Mouse (Mus musculus): ENCODE results near the gene Tmem39a. TPM values are rescaled to one million over a fixed set of nuclear protein-coding genes. Genes with fewer than 3 reads are reported as not detected.
A peak's percentile ranks its signal among the peaks of the same experiment; 100 is the strongest.

Tmem39a gene
- total RNA-seq (2021), result 10 to 100 TPM; 26.5 to 30.7 TPM

DNA sequence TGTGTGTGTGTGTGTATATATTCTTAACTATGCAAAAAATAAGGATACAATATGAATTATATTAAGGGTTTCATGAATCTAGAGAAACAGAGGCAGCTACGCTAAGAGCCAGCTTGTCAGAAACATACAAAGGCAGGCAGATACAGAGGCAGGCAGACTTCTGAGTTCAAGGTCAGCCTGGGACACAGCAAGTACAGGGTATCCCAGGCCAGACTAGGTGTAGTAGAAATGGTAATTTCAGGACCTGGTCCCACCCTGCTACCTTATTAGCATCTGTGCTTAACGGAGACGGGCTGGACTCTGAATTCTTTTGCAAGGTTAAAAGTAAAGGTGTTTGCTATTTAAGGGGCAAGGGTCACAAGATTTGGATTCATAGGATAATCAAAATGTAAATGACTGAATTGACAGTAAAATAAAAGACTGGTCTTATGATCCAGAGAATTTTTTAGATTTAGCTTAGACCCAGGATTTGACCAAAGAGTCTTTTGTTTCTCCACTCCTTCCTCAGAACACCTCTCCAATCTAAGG is at the start of gene Tmem39a:
Tmem39a (plus strand) TSS at position 478 of the 528 bp plus-strand sequence.
- DNase-seq, result no peak

DNA sequence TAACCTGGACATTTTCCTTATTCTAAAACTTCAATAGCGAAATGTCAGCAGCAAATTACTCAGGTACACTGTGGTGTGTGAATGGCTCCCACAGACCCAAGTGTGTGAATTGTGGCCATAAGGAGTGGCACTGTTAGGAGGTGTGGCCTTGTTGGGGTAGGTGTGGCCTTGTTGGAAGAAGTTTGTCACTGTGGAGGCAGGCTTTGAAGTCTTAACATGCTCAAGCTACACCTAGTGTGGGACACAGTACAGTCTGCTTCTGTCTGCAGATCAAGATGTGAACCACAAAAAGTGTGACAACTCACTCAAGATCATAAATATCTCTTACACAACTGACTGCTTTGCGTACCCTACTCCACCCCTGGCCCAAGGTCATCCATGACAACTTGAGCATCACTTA is 47.7 kb upstream of the Tmem39a start:
- DNase-seq, result no peak

DNA sequence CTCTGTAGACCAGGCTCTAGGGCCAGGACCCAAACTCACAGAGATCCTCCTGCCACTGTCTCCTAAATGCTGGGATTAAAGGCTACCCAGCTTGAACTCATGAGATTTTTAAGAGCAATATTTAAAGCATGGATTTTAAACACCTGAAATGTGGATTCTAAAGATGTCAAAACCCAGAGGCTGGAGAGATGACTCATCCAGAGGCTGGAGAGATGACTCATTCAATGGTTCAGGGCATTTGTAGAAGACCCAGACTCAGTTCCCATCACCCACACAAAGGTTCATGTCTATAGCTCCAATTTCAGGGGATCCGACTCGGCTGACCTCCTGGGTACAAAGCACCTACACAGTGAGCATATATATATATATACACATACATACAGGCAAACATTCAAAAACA is 39.4 kb upstream of the Tmem39a start:
- no peak for DNase-seq

DNA sequence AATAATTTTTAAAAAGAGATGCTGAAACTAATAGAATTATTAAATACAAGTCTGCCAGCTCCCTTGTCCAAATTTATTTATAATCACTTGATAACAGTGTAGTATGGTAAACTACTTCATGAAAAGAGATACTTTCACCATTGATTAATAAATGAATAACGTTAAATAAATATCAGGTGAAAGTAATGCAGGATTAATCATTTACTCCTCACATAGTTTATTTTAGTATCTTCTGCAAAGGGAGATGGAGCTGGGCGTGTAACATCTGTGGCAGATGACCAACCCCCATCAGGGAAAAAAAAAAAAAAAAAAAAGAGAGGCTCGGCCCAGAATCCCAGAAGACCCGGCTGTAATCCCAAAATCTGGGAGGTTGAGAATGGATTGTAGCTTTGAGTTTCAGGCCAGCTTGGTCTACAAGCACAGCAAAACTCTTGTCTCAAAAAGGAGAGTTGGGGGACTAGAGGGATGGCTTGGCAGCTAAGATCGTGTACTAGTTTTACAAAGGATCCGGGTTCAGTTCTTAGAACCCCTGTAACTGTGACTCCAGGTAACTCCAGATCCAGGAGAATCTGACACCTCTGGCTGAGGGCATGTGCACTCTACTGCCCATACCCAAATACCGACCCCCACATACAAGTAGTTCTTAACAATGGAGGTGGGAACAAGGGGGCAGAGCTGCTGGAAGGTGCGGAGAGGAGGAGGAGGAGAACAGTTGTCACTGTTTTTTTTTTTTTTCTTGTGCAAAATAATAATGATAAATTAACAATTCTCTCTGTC is 37.1 kb upstream of the Tmem39a start:
- no peak for DNase-seq

DNA sequence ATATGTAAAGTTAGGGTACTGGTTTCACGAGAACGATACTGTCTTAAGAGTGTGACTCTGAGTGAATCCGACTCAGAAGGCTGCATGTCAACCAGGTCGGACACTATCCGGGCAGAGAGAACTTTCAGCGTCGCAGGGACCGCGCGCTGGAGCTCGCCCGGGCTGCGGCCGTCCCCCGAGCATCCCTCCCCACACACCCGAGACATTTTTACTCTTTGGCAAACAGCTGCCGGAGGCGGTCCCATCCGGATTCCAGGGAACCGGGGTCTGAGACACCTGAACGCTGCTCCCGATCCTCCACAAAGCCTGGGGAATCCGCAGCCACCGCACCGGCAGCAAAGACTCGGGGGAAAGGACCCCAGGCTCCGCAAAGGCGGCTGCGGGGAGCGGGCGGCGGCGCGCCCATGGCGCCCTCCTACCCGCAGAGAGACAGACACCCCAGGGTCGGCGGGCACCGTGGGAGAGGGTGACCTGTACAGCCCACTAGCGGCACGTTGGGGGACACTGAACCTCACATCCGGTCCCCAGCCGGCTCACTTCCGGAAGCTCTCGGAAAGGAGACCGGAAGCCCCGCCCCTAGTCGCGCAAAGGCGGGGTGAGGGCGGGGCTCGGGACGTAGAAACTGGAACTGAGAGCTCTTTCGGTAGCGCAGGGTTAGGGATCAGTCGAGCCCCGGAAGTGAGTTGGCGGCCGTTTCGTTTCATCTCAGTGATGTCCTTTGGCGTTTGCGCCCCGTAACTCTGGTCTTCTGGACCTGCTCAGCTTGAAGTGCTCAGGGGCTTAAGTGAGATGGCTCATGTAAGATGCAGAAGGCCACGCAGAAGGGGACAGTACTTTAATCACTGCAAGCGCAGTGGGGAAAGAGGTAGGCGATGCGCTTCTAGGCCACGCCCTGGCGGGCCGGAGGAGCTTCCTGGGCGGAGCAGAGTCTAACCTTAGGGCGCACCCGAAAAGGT is 36.1 kb upstream of the Tmem39a start, which contains the start of gene Timmdc1:
Timmdc1 (minus strand) TSS at position 535 of the 956 bp plus-strand sequence.
- peak; percentile 94 to 97 for DNase-seq

DNA sequence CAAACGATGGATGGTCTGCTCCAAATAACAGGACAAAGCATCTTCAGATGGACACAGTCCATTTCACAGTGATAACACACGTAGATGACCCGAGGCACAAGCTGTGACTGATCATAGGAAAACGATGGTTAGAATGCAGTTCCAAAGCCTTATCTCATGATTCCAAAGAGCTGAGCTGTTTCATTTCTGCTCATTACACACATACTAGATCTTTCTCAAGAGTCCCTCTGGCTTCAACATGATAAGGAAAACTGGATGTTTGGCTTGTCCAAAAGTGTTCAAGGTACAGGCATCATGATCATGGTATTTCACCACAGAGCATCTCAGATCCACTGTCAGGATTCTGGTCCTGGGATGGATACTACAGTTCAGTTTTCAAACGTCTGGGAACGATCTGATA is 32.2 kb upstream of the Tmem39a start:
- DNase-seq, result no peak

DNA sequence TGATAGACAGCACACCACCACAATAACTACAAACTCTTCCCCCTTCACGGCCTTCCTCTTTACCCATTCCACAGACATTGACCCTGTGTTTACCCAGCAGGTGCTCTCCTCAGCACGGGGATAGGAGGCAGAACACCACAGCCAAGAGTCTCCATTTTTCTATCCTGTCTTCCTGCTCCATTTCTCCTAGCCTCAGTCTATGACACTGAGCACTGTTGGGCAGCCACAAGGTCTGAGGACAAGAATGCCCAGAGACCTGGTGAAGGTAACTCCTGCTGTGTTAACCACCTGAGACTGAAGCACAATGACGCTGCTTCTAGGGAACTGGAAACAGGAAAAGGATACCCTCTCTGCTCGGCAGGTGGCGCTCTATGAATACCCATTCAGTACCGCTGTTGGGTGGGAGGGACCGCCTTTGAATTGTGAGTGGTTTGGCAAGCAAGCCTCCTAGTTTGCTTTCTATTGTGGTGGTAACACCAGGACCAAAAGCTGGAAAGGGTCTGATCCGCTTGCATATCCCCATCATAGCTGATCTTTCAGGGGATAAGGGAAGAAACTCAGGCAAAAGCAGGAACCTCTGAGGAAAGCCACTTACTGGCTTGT is 21.9 kb upstream of the Tmem39a start:
- peak; percentile 70 to 74 for DNase-seq

DNA sequence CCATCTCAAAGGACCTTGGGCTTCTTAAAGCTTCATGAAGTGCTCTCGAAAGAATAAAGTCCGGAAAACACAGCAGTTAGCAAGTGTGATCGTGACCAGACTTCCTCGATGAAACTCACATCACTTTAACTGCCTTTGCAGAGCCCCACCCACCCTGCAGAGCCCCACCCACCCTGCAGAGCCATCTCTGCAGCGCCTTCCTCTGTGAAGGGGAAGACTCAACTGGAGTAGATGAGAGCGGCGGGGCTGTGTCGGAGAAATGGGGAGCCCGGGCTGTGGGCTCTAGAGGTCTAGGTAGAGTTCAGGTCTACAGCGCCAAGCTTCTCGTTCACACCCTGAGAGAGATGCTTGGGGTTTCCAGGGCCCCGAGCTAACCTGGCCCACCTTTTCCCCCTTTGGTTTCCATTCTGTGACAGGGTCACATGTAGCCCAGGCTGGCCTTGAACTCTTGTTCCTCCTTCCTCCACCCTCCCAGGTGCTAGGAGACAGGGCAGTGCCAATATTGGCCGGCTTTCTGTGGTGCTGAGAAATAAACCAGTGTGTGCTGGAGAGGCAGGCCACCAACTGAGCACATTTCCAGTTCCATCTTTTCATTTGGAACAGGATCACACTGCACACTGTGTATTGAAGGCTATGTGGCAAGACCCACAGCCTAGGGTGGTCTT is 19.6 kb upstream of the Tmem39a start:
- no peak for DNase-seq

DNA sequence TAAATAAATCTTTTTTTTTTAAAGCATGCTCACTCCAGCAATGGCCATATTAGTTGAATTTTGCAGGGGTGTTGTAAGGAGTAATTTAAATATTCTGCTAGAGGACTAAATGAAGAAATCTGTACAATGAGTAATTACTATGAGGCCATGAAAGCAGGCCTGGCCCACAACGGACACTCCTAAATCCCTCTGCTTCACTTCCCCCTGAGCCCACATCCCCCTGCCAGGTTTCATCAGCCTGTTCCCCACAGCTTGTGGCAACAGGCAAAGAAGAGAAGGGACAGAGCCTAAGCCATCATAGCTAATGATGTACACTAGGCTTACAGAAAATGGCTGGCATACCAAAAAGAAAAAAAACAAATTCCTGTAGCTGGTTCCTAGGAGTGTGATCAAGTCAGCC is 10.5 kb upstream of the Tmem39a start:
- no peak for DNase-seq

DNA sequence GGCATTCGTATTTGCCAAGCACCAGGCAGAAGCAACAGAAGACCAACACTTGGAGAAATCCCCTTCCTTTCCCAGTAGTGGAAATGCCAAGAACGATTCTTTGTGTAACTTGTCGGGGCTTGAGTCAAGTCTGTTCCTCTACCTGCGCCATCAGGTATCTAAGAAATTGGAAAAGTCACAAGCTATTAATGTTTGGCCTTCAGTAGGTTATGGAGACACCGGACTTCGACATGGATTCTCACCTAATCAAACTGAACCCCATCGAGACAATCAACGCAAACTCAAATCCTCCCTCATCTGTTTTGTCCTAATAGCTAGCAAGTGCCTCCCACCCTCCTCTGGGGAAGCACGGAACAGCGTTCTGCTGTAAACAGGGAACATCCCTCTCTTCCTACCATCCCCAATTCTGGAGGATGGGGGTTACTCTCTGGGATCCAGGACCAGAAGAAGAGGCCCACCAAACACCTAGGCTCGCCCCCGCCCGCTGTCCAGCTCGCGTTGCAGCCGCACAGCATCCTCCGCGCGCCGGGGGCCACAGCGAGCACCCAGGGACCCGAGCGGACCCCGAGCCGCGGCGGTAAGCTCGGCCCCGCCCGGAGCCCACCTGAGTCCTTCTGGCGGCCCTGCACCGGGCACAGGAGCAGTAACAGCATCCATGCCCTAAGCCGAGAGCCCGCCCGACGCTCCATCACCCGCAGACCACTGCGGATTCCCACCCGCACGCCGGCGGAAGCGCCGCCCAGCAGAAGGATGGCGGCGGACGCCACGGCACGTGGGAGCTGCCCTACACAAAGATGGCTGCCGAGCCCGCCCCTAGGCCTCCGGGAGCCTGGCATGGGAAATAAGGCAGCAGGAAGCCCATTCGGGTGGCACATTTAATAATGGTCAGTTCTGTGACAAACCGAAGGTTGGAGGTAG is 8.8 kb upstream of the Tmem39a start, which contains the start of gene Poglut1:
Poglut1 (minus strand) TSS at position 780 of the 918 bp plus-strand sequence.
- DNase-seq, result peak; percentile 81 to 84

DNA sequence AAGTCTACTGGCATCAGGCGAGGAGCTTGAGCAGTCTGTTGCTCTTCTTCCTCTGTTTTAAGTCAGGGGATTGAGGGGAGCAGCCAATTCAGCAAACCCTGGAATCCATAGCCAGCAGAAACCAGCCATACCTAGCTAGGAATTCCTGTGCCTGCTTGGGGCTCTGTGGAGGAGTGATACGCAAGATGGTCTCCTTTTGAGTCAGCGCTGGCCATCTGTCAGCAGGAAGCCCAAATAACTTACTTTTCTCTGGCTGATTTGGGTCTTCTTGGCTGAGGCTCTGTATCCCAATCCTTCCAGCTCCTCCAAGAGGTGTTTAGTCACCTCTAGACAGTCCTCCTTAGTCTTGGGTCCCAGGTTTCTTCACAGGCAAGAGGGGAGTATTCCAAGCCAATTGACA is 2.5 kb upstream of the Tmem39a start:
- DNase-seq, result peak in 1 of 2 experiments; percentile 22

DNA sequence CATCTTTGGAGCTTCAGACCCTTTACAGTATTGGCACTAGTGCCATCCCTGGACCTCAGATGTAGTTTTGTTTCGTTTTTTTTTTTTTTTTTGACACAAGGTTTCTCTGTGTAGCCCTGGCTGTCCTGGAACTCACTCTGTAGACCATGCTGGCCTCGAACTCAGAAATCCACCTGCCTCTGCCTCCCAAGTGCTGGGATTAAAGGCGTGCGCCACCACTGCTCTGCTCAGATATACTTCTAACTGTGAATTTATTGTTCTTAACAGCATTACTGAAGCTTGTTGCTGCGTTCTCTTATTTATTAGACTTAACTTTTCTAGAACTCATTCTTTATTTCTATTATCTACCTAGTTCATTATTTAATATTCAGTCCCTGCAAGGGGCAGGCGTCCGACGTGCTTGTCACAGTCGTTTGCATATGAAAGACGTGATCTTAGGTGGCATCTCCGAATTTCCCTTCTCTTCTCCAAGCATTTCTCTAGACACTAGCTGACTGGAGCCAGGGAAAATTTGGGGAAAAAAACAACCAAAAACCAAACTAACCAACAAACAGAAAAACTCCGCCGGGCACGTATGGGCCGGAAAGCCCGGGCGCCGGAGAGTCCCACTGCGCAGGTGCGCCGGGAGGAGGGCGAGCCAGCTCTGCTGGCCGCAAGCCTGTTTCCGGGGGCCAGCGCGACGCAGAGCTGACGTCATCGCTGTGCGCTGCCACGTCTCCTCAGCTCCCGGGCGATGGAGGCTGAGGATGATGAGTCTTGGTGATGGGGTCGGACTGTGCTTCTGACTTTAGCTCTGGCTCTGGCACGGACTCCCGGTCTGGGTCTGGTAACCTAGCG is 3.9 kb downstream of the Tmem39a start:
- DNase-seq, result peak; percentile 95 to 97

DNA sequence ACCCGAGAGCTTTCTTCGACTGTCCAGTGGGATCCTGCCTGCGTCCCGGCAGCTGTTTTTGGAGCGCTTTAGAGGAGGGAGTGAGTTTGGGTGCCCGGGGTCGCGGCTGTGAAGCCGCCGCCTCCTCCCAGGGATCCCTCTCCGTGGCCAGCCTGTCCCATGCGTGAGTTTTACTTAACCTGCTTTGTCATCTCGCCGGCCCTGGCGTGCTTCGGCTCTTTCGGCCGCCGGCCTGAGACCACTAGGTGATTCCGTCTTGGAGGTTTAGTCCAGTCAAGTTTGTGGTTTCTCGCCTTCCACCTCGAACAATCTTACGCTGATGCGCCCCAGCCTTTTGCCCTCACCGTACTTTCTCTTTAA is 4.5 kb downstream of the Tmem39a start:
- DNase-seq, result no peak

DNA sequence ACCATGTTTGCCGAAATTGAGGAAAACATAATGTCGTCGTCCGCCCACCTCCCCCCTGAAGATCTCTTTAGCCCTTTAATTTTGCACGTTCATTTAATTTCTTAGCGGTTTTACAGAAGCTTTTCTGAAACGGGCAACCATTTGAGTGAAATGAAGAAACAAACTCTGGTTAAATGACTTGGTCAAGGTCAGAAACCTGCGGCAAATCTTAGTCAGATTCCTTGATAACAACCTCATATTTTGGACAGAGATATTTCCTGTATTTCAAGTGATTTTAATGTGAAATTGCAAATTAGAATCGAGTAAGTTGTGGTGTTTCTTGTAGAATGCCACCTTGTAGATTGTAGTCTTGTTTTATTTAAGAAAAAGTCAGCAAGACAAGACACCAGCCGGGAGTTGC is 5.0 kb downstream of the Tmem39a start:
- DNase-seq, result no peak

DNA sequence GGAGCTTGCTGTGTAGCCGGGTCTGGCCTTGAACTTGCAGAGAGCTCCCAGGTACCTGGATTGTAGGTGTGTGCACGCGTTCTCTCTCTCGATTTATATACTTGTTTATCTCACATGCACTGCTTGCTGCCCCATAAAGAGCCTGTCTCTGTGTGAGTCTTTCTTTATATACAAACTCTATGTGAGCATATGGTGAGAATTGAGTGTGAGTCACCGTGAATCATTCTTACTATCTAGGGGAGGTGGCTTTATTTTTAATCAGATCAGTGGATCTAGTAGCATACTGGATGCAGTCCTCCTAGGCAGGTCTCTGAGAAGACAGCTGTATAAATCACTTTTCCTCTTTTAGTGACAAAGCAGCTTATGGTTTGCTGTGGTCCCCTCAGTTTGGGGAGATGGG is 9.7 kb downstream of the Tmem39a start:
- DNase-seq, result no peak

DNA sequence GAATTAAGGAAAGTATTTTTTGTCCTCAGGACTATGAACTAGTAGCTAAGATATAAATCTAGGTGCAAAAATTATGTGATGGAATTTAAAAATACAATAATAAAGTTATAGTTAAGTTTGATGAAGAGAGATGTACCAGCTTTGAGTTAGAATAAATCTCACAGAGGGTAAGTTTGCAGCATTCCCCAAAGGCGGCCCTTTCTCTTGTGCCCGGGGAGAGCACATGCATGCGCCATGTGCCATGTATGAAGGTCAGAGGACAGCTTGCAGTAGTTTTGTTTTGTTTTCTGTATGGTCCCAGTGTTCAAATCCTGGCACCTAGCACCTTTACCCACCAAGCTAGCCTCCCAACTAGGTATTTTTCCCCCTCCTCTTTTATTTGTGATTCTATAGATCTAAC is 13.0 kb downstream of the Tmem39a start:
- DNase-seq, result no peak

DNA sequence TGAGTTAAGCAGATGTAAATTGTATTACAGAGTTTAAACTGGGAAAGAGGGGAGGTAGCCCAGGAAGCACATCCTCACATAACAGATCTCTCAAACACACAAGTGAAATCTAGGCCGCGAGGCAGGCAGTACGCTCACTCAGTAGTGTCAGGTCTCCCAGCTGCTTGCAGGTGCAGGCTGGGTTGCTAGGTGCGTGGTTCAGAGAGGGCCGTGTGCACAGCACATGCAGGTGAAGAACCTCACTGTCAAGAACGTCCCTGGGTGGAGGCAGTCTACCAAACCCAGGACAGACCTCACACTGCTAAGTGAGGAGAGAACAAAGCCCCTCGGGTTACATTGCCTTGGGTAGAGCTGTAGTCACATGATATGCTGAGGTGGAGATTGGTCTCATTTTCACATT is 26.3 kb downstream of the Tmem39a start:
- DNase-seq, result no peak

DNA sequence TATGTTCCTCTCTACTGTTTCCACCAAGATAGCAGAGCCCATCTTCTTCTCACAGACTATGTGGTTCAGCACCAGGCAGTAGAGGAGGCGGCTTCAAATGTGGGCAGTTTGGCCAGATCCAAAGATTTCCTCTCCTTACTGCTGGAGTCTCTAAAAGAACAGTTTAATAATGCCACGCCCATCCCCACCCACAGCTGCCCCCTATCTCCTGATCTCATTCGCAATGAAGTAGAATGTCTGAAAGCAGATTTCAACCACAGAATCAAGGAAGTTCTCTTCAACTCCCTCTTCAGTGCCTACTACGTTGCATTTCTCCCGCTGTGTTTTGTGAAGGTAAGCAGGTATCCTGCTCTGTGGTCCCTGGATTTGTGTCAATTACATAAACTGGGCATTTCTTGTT is 26.7 kb downstream of the Tmem39a start:
- DNase-seq, result no peak

DNA sequence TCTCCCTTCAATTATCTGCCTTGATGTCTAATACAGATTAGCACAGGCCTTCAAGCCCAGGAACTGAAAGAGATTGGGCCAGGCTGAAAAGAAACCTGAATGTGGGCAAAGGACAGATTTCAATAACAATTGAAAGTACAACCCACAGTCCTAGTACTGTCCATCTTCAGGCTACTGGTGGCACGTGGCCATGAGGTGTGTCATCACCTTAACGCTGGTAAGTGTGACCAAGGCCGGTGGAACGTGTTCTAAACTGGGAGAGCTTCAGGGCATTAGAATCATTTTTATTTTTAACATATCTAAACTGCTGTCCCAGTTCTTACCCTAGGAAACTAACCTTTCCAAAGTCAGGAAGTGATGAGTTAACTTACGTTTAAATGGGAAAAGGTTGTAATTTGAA is 28.7 kb downstream of the Tmem39a start:
- DNase-seq, result no peak

DNA sequence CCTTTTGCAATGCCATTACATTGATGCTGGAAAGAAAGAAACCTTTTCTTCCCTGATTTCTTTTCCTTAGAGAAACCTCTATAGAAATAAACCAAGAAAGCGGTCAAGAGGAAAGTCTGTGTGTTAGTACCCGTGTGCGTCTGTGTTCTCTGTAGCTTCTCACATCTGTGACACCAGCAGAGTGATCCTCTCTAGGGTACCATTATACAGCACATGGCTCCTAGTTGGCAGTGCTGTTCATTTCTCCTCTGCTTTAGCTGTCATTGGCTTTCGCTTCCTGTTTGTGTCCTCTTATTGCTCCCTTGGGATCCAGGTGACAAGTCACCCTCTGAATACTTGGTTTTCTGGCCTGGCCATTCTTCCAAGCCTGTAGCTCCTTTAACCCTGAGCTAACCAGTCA is 29.1 kb downstream of the Tmem39a start:
- DNase-seq, result no peak

All from layer of hippocampus, postnatal 36 days (tissue).